Mouse (Mus musculus) G1E-ER4 (cell line): ENCODE results near the gene Cspg4. TPM values are rescaled to one million over a fixed set of nuclear protein-coding genes. Genes with fewer than 3 reads are reported as not detected.
A peak's percentile ranks its signal among the peaks of the same experiment; 100 is the strongest.

Experiments
- GATA1 ChIP-seq: IDR thresholded peaks from one replicate; pipeline ENCODE4 v1.8.0; 2012; ENCODE audit warnings: low read length, inconsistent platforms
- polyA plus RNA-seq: library from polyadenylated mRNA; stranded (reverse); fragments of >175 nt; gene quantifications from 2 replicates; pipeline ENCODE4 v1.2.3, GENCODE M21; 2012

Gene Cspg4
- polyA plus RNA-seq, 1 experiment: not detected

DNA sequence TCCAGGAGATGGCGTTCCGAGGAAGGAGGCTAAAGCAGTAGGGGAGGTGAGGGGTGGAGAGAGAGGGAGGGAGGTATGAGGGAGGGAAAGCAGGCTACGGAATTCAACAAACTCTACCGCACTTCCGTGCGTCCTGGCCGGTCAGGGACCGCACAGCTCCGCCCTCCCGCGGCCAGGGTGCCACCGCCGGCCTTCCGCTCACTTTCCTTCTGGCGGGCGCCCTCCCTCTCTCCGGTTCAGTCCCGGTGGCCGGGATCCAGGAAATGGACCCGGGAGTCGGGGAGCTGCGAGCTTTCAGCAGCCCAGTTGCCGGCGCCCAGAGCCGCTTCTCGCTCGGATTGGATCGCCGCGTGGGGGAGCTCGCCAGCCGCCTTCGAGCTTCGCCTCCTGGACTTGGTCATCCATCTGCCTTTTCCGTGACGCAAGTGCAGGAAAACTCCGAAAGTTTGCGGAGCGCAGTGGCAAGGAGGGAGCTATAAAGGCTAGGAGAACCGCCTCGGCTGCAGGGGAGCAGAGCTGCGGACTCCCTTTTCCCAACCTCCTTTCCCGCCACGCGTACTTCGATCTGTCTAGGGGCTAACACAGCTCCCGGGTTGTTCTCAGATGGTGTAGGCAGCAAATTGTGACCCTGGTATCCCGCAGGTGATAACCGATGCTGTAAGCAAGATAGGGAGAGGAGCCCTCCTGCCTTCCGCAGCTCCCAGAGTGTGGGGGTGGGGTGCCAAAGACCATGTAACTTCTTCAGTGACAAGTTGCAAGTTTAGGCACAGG, 63.4 kb downstream of the Cspg4 start, which contains the start of gene Snx33:
Snx33 (minus strand) TSS at position 331 of the 771 bp plus-strand sequence.
- TF ChIP-seq GATA1: no peak

DNA sequence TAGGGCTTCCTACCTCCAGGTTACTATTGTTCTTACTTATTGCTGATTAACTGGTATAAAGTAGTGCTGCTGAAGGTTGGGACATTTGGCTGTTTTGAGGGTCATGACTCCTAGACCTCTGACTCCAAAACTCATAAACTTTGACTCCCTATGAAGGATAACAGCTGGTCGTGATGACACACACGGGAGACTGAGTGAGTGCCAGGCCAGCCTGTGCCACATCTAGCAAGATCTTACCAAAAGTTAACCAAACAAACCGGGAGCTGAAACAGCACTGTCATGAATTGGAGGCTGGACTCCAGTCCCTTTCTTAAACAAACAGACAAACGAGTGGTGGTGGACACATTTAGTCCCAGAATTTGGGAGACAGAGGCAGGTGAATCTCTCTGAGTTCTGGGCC, 64.7 kb downstream of the Cspg4 start:
- no peak for TF ChIP-seq GATA1

- TF ChIP-seq GATA1: no peak
These were observed 65.7 kb downstream of the Cspg4 start for GRCm38 (mm10) chr9:56930556-56930955.

- no peak for TF ChIP-seq GATA1
These were observed 72.0 kb downstream of the Cspg4 start for GRCm38 (mm10) chr9:56936861-56937222.

- TF ChIP-seq GATA1: no peak
These were observed 72.7 kb downstream of the Cspg4 start, which contains the start of gene Imp3 for GRCm38 (mm10) chr9:56937223-56938160. Gene Imp3, plus strand, starts transcription at chr9:56937475.

GRCm38 (mm10) chr9:56938374-56938773, 73.5 kb downstream of the Cspg4 start:
- no peak for TF ChIP-seq GATA1

DNA sequence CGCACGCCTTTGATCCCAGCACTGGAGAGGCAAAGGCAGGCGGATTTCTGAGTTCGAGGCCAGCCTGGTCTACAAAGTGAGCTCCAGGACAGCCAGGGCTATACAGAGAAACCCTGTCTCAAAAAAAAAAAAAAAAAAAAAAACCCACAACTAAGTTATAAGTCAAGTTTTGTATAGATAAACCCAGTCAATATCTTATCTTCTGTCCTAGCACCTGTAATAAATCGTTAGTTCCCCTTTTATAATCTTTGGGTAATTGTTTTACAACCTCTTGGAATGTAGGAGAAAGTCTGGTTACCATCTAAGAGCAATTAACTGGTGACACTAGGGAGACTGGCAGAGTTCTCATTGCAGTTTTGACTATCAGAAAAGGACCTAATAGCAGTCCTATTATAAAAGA, 83.9 kb downstream of the Cspg4 start:
- peak; percentile 52 for TF ChIP-seq GATA1

Other genes with a start within 250 kb of the Cspg4 start
- gene Lingo1, start 68.6 kb upstream of the Cspg4 start, polyA plus RNA-seq: not detected in 2 replicates
- not detected in 2 replicates for gene Odf3l1, start 354 bp upstream of the Cspg4 start, polyA plus RNA-seq
- gene Snx33, start 63.3 kb downstream of the Cspg4 start, polyA plus RNA-seq: 1.2 and 1.4 TPM in 2 replicates
- 86.0 and 91.2 TPM in 2 replicates for gene Imp3, start 72.4 kb downstream of the Cspg4 start, polyA plus RNA-seq
- gene Snupn, start 85.8 kb downstream of the Cspg4 start, polyA plus RNA-seq: 1.1 and 1.3 TPM in 2 replicates
- 52.5 and 69.2 TPM in 2 replicates for gene Ptpn9, start 129.9 kb downstream of the Cspg4 start, polyA plus RNA-seq
- 7.7 and 8.6 TPM in 2 replicates for gene Sin3a, start 207.0 kb downstream of the Cspg4 start, polyA plus RNA-seq